ENCODE assay signal across 29 mouse cellular contexts in genomic region chr10:20000408-20000770, GRCm38 (mm10).
DNase-seq lines count a peak whose midpoint lies in the region; ATAC-seq and TF ChIP-seq lines count a peak whose summit lies in the region.
"Had no signal": no experiment of that assay in that cellular context is flagged by ENCODE, and none has a peak within 500 bp of the region (broad histone marks: within the 10 kb centered on the region; RNA-seq: fewer than 3 reads in every experiment).

No protein-coding gene starts in this region.

- H3K27ac ChIP-seq in heart, adult 2 months: no peak overlapping the region
- H3K27ac ChIP-seq: hindbrain, embryonic 10.5 days; hindbrain, embryonic 15.5 days; intestine, embryonic 15.5 days; layer of hippocampus, adult 2 months; limb, embryonic 13.5 days; midbrain, embryonic 15.5 days; neural tube, embryonic 12.5 days; stomach, postnatal 0 days had no signal

- peaks cover 4% of the 10 kb centered on the region for H3K4me1 ChIP-seq in heart, adult 2 months (ENCODE audit: control insufficient read depth, insufficient read depth, low read length)

- H3K4me3 ChIP-seq in heart, adult 2 months: no peak overlapping the region
- H3K4me3 ChIP-seq: hindbrain, embryonic 10.5 days; hindbrain, embryonic 15.5 days; intestine, embryonic 15.5 days; layer of hippocampus, adult 2 months; limb, embryonic 13.5 days; midbrain, embryonic 15.5 days; neural tube, embryonic 12.5 days had no signal

- DNase-seq in heart, adult 11 months: peak; percentile 65
- no peak for DNase-seq in heart, adult 2 months
- peak; percentile 59 for DNase-seq in CD4-positive helper T cell, adult 2 months (ENCODE audit: low read depth, low spot score)
- no peak for DNase-seq in c-Kit-positive CD71-positive TER-119-positive erythroid progenitor cells, embryonic 14.5 days (ENCODE audit: low spot score)
- DNase-seq in adrenal gland, adult 8-10 months: no peak
- DNase-seq: adrenal gland, postnatal 36 days; cerebellum, adult 8-10 months; cerebellum, postnatal 36 days; gastrocnemius, postnatal 25 days; heart, postnatal 14 days; kidney, adult 2 months; kidney, postnatal 36 days; lung, postnatal 4 days; right cerebral cortex, postnatal 4 days; thymus, adult 18-20 months; thymus, postnatal 25 days had no signal

- 84% methylated on average over 8 of the region's 8 CpGs for WGBS in heart, adult 2 months

- H3K27me3 ChIP-seq in heart, adult 2 months (ENCODE audit: control insufficient read depth, insufficient read depth, low read length): no peaks in the 10 kb centered on the region
- H3K27me3 ChIP-seq: hindbrain, embryonic 15.5 days; intestine, embryonic 15.5 days; limb, embryonic 13.5 days; midbrain, embryonic 15.5 days; neural tube, embryonic 12.5 days had no signal

- TF ChIP-seq EP300 in heart, adult 2 months (IDR thresholded peaks at IDR 0.05; ENCODE audit: insufficient read depth, low read depth, low read length): no peak

- H3K9ac ChIP-seq in heart, adult 2 months (ENCODE audit: low read depth, low read length): no peak overlapping the region
- H3K9ac ChIP-seq: hindbrain, embryonic 15.5 days; intestine, embryonic 15.5 days; limb, embryonic 13.5 days; midbrain, embryonic 15.5 days; neural tube, embryonic 12.5 days had no signal

- H3K79me2 ChIP-seq in heart, adult 2 months (replicated peaks; ENCODE audit: control insufficient read depth, insufficient read depth, low read length): no peaks in the 10 kb centered on the region

- peaks cover 7% of the 10 kb centered on the region for H3K36me3 ChIP-seq in heart, adult 2 months (ENCODE audit: control insufficient read depth, insufficient read depth, low read length)
- H3K36me3 ChIP-seq: G1E; hindbrain, embryonic 10.5 days; hindbrain, embryonic 15.5 days; intestine, embryonic 15.5 days; limb, embryonic 13.5 days; midbrain, embryonic 15.5 days; neural tube, embryonic 12.5 days had no signal

- ATAC-seq in activated CD4-positive, CD25-positive, alpha-beta regulatory T cell, adult 4 months: peak; percentile 77
- ATAC-seq in neutrophil, adult 5-6 weeks (ENCODE audit: extremely low read depth, insufficient number of reproducible peaks, low FRiP score, poor library complexity, severe bottlenecking): peak; percentile 24; the same call in 1 of the 2 replicates
- ATAC-seq in cerebellum, adult (ENCODE audit: insufficient number of reproducible peaks, low FRiP score, low TSS enrichment): no peak
- ATAC-seq: forebrain, embryonic 14.5 days; intestine, embryonic 15.5 days; midbrain, embryonic 15.5 days had no signal

- intact Hi-C loops in heart, adult 2 months (cut with DNase I): no loop called here

- TF ChIP-seq CTCF in heart, adult 2 months (IDR thresholded peaks at IDR 0.05): no peak

- no peak for TF ChIP-seq POLR2A in heart, adult 2 months (IDR thresholded peaks at IDR 0.05; ENCODE audit: insufficient read depth, low read depth, low read length)

Comparison
In these comparisons a context has a peak if more than half of its experiments do, and no peak if none do; other contexts are left out.
1. DNase-seq: peak in heart, adult 11 months (single experiment) and CD4-positive helper T cell, adult 2 months (single experiment); none in heart, adult 2 months (0 of 2), c-Kit-positive CD71-positive TER-119-positive erythroid progenitor cells, embryonic 14.5 days (single experiment) and adrenal gland, adult 8-10 months (single experiment).